Mouse (Mus musculus) layer of hippocampus, adult 11-12 months (tissue): Measurements from ENCODE around the gene Fbn1.

ENCODE experiments used
- DNase-seq: peaks from one replicate; pipeline ENCODE4 v3.0.0; 2022; ENCODE audit warnings: low spot score

Fbn1 gene

DNA sequence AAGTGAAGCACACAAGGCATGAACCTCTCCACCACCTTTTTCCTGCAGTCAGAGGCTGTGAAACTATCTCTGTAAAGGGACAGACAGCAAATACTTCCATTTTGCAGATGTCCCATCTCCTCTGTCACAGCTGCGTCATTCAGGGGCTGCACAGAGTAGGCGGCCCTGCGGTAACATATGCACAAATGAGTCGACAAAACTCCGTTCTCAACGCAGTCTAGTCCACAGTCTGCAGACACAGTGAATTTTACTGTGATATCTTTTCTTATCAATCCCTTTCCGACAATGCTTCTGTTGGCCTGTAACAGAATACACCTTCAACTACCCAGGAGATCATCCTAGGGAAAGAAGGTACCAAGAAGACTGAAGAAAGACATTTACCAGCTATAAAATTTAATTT lies 9.6 kb downstream of the Fbn1 start:
- no peak for DNase-seq

- no peak for DNase-seq
Measured at GRCm38 (mm10) chr2:125496696-125497095, 11.1 kb downstream of the Fbn1 start.

GRCm38 (mm10) chr2:125494831-125495812 lies 12.7 kb downstream of the Fbn1 start:
- no peak for DNase-seq

- no peak for DNase-seq
Measured at GRCm38 (mm10) chr2:125494291-125494690, 13.5 kb downstream of the Fbn1 start.

GRCm38 (mm10) chr2:125492050-125492900 lies 15.5 kb downstream of the Fbn1 start:
- DNase-seq = no peak

DNA sequence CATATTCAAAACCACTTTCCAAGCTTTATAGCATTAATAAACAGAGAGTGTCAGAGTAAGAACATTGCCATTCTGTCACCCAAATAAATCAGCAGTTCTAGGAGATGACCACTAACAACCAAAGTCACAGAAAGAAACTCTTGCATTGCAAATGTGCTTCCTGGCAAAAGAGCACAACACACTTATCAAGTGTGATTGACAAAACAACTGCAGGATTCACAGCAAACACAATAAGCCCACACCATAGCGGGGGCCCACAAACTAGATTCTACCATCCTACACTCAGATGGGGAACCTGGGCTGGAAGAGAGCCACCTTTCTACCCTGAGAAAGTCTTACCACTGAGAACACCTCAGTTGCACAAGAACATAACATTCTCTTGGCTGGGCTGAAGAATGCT lies 17.8 kb downstream of the Fbn1 start:
- DNase-seq = no peak

DNA sequence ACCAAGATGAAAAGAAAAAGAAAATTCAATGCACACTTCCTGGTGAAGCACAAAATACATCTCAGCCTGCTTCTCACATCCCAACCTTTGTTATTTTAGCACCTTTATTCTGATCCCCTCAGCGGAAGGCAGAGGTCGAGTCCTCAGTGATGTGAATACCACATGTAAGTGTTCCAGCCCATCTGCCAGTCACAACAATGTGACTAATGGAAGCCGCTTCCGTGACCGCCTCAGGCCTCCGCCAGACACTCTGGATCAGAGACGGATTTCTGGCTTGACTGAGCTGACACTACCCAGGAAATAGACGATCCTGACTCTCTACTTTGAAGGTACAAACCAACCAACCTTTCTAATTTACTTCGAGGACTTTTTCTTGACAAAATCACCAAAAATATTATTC lies 22.9 kb downstream of the Fbn1 start:
- DNase-seq = no peak

DNA sequence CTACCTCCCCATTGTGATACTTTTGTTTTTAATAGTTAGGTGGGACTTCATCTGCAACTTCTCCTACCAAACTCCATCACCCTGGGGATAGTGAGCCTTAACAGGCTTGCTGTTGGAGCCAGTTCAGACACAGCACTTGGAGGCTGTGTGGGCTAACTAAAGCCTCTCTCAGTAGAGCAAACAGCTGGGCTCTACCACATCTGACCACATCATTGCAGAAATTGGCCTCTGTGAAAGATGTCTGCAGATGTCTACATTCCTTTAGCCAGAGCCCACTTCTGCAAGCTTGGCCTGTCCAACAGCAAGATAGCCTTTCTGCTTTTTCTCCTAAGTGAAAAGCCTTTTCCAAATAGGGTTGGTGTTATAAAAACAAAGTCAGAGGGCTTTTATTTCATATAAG lies 23.6 kb downstream of the Fbn1 start:
- no peak for DNase-seq

GRCm38 (mm10) chr2:125481531-125482317 lies 26.1 kb downstream of the Fbn1 start:
- no peak for DNase-seq

DNA sequence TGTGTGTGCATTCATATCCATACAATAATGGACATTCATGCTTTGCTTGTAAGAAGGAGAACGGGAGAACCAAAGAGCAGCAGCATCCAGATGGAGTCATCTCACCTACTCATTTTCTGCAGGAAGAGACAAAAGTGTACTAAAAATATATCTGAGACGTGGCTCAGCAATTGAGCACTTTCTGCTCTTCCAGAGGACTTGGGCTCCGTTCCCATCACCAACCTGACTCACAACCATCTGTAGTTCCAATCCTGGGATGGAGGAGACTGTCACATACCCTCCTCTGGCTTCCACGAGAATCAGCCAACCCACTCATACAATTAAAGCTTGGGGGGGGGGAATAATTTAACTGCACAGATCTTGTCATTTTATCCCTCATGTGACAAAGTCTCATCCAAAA lies 26.7 kb downstream of the Fbn1 start:
- peak; percentile 63 for DNase-seq

- DNase-seq = no peak
Measured at GRCm38 (mm10) chr2:125480057-125480456, 27.7 kb downstream of the Fbn1 start.

DNA sequence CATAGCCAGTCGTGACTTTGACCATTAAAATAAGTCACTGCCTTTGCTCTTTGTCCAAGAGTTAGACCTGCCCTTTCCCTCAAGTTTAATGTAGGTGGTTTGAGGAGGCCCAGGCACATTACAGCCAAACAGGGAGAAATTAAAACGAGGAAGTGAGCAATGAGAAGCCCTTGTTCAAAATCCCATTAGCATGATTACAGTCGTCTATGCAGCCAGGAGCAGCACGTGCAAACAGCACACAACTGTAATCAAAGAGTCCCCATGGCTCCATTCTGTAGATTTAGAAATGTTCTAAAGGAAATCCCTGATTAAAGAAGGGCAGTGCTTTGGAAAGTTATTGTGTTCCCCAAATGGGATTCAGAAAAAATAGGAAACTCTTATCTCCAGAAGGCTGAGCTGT lies 29.1 kb downstream of the Fbn1 start:
- no peak for DNase-seq

DNA sequence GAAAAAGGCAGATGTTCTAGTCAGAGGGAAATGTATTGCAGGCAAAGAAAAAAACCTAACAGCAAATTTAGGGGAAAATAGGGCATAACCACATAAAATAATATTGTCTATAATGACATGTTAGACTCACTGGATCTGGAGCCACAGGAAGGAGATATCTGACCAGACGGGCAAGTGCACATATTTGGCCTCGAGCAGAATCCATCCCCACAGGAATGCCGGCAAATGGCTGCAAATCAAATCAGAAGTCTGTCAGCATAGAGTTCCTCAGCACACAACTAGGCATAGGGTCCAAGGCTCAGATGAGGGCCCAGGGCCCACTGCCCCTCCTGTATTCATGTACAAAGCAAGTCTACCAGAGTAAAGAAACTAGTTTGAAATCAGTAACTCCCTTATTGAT lies 30.4 kb downstream of the Fbn1 start:
- DNase-seq = no peak

DNA sequence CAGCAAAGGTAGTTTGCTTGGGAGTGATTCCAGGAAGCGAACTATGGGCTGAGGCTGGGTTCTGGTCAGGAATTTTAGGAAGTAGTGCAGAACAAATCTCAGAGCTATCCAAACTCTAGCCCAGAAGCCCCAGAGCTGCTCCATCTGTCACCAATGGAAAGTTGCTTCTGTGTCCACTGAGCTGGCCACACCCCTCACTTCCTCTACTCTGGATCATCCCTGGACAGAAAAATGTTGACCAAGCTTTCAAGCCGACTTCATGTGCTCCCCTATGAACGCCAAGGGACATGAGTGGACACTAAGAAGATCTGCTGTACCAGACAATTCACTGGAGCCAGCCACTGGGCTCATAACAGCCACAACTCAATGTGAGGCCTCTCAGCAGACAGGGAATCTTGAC lies 31.6 kb downstream of the Fbn1 start:
- DNase-seq = no peak

DNA sequence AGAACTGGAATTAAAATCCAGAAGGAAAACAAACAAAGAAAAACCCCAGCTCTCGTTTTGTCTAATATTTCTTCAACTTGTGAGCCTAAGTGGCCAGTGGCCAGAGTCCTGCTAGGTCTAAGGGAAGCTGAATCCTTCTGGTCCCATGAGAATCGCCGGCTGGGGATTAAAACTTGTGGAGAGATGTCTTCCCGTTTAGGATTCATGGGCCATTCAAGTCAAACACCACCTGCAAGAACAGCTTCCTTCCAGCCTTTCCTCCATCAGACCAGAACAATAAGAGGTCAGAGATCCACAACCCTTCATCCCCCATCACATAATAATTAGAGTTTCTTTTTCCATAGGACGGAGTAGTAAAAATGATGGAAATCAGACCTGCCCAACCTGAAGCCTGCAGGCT lies 33.1 kb downstream of the Fbn1 start:
- DNase-seq = no peak

GRCm38 (mm10) chr2:125473228-125473627 lies 34.6 kb downstream of the Fbn1 start:
- no peak for DNase-seq

DNA sequence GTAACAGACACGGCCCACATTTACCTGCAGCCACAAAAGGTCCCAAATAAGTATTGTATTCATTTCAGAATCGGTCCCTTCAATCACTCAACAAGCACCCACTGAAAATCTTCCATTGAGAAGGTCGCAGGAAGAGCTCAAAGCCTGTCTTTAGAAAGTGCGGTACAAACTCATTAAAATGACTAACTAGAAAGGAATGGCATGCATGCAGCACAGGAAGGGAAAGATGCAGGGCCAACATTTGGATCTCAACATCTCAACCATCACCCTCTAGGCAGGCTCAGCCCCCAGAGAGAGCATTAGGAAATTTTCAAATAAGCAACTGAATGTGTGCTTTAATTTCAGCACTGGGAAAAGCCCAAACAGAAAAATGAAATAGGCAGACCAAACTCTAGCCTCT lies 36.1 kb downstream of the Fbn1 start:
- no peak for DNase-seq

GRCm38 (mm10) chr2:125470553-125471295 lies 37.1 kb downstream of the Fbn1 start:
- peak; percentile 12 for DNase-seq

DNA sequence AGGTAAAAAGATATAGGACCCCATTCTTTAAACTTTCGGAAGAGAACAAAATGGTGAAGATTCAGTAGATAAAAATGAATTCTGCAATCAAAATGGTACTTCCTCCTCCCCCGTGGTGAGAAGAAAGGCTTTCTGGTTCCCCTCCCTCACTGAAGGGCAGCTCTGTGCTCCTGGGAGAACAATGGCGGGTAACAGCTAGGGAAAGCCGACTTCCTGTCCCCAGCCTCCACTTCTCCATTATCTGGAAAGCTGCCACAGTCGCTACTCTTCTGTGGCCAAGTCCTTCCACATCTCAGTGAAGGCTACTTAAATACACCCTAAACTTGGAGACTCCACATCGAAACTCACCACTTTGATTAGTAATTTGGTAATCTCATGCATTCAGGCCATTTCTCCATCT lies 43.8 kb downstream of the Fbn1 start:
- DNase-seq = no peak

GRCm38 (mm10) chr2:125459087-125459486 lies 48.7 kb downstream of the Fbn1 start:
- no peak for DNase-seq

DNA sequence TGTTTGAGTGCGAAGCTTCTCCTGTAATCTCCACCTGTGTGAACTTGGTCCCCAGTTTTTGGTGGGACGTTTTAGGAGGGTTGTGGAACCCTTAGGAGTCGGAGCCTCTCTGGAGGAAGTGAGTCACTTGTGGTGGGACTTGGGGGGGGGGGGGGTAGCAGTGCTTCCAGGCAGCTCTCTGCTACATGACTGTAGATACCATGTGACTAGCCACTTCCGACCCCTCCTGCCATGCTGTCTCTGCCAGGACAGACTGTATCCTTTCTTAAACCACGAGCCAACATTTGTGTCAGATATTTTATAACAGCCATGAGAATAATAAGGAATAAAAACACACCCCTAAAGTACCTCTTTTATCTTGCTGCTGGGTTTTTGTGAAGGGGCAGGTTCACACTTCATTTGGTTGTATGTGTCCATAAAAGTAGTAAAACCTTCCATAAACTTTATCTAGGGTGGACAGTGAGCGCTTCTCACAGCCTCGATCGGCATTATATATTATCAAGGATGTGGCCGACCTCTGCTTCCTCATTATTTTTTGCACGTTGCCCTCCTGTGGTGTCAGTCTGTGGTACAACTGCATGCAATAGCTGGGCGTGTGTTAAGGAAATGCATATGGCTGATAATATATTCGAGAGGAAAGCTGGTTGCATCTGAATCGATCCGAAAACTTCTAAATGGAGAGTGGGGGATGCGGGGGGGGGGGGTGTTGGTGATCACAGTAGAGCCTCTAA lies 51.6 kb downstream of the Fbn1 start:
- no peak for DNase-seq
